Comparison of ENCODE assay signal across 16 mouse cellular contexts in the genomic region with DNA sequence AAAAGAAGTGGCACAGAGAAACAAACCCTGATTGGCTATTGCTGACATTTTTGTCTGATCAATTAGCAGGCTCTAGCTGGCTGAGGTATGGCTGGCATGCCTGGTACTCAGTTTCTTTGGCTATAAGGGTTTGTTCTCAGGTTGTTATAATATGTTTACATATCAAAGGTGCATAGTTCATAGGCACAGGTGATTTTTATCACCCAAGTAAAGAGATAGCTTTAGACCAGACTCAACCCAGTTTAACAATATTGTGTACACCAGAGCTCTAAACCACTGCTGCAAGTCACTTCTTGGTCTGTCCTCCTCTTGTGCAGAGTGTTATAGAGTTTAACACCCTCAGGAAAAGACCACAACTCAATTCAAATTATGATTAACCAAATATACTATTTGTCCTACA.
"Had no signal": no experiment of that assay in that cellular context is flagged by ENCODE, and none has a peak within 500 bp of the region (broad histone marks: within the 10 kb centered on the region; RNA-seq: fewer than 3 reads in every experiment).

No protein-coding gene starts in this region.

- H3K36me3 ChIP-seq: limb, embryonic 10.5 days; limb, embryonic 13.5 days; lung, embryonic 15.5 days; midbrain, embryonic 10.5 days; midbrain, embryonic 13.5 days; neural tube, embryonic 13.5 days had no signal

- DNase-seq: kidney, adult 18-20 months; layer of hippocampus, adult 9-11 months; retina, postnatal 1 day; right cerebral cortex, postnatal 25 days; thymus, adult 18-20 months; thymus, postnatal 36 days had no signal

- H3K4me3 ChIP-seq: layer of hippocampus, adult 2 months; limb, embryonic 10.5 days; limb, embryonic 13.5 days; lung, embryonic 15.5 days; megakaryocyte, embryonic 14.5 days; midbrain, embryonic 10.5 days; midbrain, embryonic 13.5 days; myocyte; neural tube, embryonic 13.5 days had no signal

- ATAC-seq: midbrain, embryonic 13.5 days; midbrain, embryonic 16.5 days had no signal

- H3K9ac ChIP-seq: limb, embryonic 13.5 days; lung, embryonic 15.5 days; midbrain, embryonic 13.5 days; neural tube, embryonic 13.5 days had no signal

- H3K9me3 ChIP-seq: limb, embryonic 10.5 days; limb, embryonic 13.5 days; lung, embryonic 15.5 days; midbrain, embryonic 10.5 days; midbrain, embryonic 13.5 days; neural tube, embryonic 13.5 days had no signal

- H3K27me3 ChIP-seq: limb, embryonic 13.5 days; lung, embryonic 15.5 days; megakaryocyte, embryonic 14.5 days; midbrain, embryonic 13.5 days had no signal

- H3K4me1 ChIP-seq: limb, embryonic 10.5 days; lung, embryonic 15.5 days; midbrain, embryonic 10.5 days; midbrain, embryonic 13.5 days; neural tube, embryonic 13.5 days had no signal

- H3K4me2 ChIP-seq: limb, embryonic 13.5 days; lung, embryonic 15.5 days; midbrain, embryonic 13.5 days; neural tube, embryonic 13.5 days had no signal

- H3K27ac ChIP-seq: layer of hippocampus, adult 2 months; limb, embryonic 10.5 days; limb, embryonic 13.5 days; lung, embryonic 15.5 days; midbrain, embryonic 10.5 days; midbrain, embryonic 13.5 days; neural tube, embryonic 13.5 days had no signal
